Mouse (Mus musculus) myocyte (in vitro differentiated cells): ENCODE measurements at regions not wholly inside any gene's neighbourhood (a gene's known extent, or its start where the extent isn't known, plus 50 kb on each side); places are given as distances from the start of the nearest gene placed in this dataset.

Experiments
- E2F4 ChIP-seq: IDR thresholded peaks from one replicate; pipeline ENCODE4 v1.6.1; 2011; ENCODE audit warnings: mild to moderate bottlenecking, control low read depth, moderate library complexity; ENCODE audit not compliant: insufficient read depth
- MYOG ChIP-seq, 3 experiments: IDR thresholded peaks; one replicate each; pipeline ENCODE4 v1.6.1; 2011; ENCODE audit warnings: control low read depth in 2 of 3, low read depth in 2 of 3, mild to moderate bottlenecking in 2 of 3; ENCODE audit not compliant: insufficient read length in 2 of 3, control insufficient read depth in 1 of 3, insufficient read depth in 1 of 3
- POLR2A ChIP-seq: IDR thresholded peaks from one replicate; pipeline ENCODE4 v1.6.1; 2011; ENCODE audit warnings: low read depth, mild to moderate bottlenecking, control low read depth, moderate library complexity; ENCODE audit not compliant: insufficient read length
- POLR2AphosphoS2 ChIP-seq: IDR thresholded peaks from one replicate; pipeline ENCODE4 v1.6.1; 2011; ENCODE audit warnings: low read depth, control low read depth; ENCODE audit not compliant: insufficient read length
- TCF12 ChIP-seq: IDR thresholded peaks from one replicate; pipeline ENCODE4 v1.6.1; 2011; ENCODE audit warnings: mild to moderate bottlenecking, control low read depth; ENCODE audit not compliant: poor library complexity, insufficient read depth, severe bottlenecking

GRCm38 (mm10) chr3:121880355-121880754 is 65.3 kb upstream of the Abcd3 start:
- no peak for TF ChIP-seq MYOG (IDR thresholded peaks at IDR 0.05; ENCODE audit: control insufficient read depth in 1 of 3, insufficient read depth in 1 of 3, insufficient read length in 2 of 3, low read depth in 2 of 3)
- TF ChIP-seq POLR2AphosphoS2, result no peak
- TF ChIP-seq E2F4, result no peak
- TF ChIP-seq POLR2A, result no peak
- no peak for TF ChIP-seq TCF12
